Mouse (Mus musculus) midbrain, embryonic 10.5 days (tissue): ENCODE data around the gene Sirt3. TPM values are rescaled to one million over a fixed set of nuclear protein-coding genes. Genes with fewer than 3 reads are reported as not detected.

Experiments used
- DNase-seq: peaks from one replicate; pipeline ENCODE4 v3.0.0-alpha.2; 2017; ENCODE audit warnings: low spot score
- H3K27ac ChIP-seq: fragments of 300-500 bp; sonication (generic); replicated peaks from 2 replicates; pipeline ENCODE4 v1.5.1; 2016; ENCODE audit warnings: mild to moderate bottlenecking
- H3K27me3 ChIP-seq: fragments of 300-500 bp; sonication (generic); 2 replicates; pipeline ENCODE4 v1.6.1; 2016; ENCODE audit warnings: low read depth, mild to moderate bottlenecking; ENCODE audit not compliant: poor library complexity, severe bottlenecking
- H3K36me3 ChIP-seq: fragments of 300-500 bp; sonication (generic); 2 replicates; pipeline ENCODE4 v1.6.1; 2016; ENCODE audit warnings: mild to moderate bottlenecking, moderate library complexity
- H3K4me1 ChIP-seq: fragments of 300-500 bp; sonication (generic); 2 replicates; pipeline ENCODE4 v1.6.1; 2016
- H3K4me3 ChIP-seq: fragments of 300-500 bp; sonication (generic); 2 replicates; pipeline ENCODE4 v1.5.1; 2016; ENCODE audit warnings: mild to moderate bottlenecking, moderate library complexity
- H3K9me3 ChIP-seq: fragments of 300-500 bp; sonication (generic); replicated peaks from 2 replicates; pipeline ENCODE4 v1.6.1; 2016; ENCODE audit warnings: mild to moderate bottlenecking
- WGBS: fragments of 180-500 bp; shearing (Covaris S2); methylation state at CpG from one replicate; pipeline ENCODE4 v1.1.7; 2016; 5-methylcytosine and 5-hydroxymethylcytosine counted together
- polyA plus RNA-seq: library from polyadenylated mRNA; unstranded; fragments of >200 nt; fragmentation: Nextera tagmentation; extraction: Ambion mirVana; gene quantifications from 2 replicates; pipeline ENCODE4 v1.2.1, GENCODE M21; 2016

The Sirt3 gene
- polyA plus RNA-seq, 1 experiment from 2014 or later: 29.2 TPM

DNA sequence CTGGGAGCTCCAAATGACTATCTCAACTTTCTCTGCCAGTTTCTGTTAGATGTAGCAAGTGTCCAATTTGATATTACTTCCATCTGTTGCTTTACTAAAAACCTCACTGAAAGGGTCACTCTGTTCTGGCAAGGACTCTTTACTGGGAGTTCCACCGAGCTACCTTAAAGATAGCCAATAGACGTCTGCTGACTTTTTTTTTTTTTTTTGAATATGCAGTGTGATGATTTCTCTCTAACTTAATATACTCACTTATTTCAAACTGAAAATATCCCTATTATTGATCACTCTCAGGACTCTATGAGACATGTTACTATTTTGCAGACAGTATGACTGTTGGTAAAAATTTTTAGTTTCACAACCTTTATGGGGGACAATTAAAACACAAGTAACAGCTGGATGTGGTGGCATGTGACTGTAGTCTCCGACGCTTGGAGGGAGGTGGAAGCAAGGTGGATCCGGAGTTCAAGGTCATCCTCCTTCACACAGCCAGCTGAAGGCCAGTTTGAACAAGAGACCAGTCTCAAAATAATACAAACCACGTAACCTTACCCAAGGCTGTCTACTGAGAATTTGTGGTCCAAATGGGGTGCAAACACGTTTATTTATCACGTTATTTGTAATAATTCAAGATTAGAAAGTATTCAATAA lies 1.1 kb downstream of the Sirt3 start:
- 36% methylated on average over 8 of the region's 8 CpGs for WGBS
- Histone ChIP-seq H3K4me1 (peaks cover 23% of the 10 kb centered on the region), H3K9me3 (no peaks in the 10 kb centered on the region), H3K4me3 (peak overlapping the region; percentile 96), H3K36me3 (peaks cover 42% of the 10 kb centered on the region), H3K27ac (peak overlapping the region; percentile 87), H3K27me3 (no peaks in the 10 kb centered on the region)
- DNase-seq: no peak

GRCm38 (mm10) chr7:140880419-140880818 lies 1.7 kb downstream of the Sirt3 start:
- WGBS: 92% methylated on average over 3 of the region's 3 CpGs
- H3K4me3 ChIP-seq: no peak overlapping the region

GRCm38 (mm10) chr7:140879355-140879754 lies 2.8 kb downstream of the Sirt3 start:
- Histone ChIP-seq H3K27me3 (no peaks in the 10 kb centered on the region), H3K9me3 (no peaks in the 10 kb centered on the region), H3K4me1 (peaks cover 23% of the 10 kb centered on the region), H3K4me3 (no peak overlapping the region), H3K27ac (no peak overlapping the region), H3K36me3 (peaks cover 40% of the 10 kb centered on the region)
- WGBS: 90% methylated on average over 7 of the region's 7 CpGs
- DNase-seq: no peak

More at GRCm38 (mm10) chr7:140880419-140880818, 1.7 kb downstream of the Sirt3 start:
- no peak overlapping the region for H3K27ac ChIP-seq
- peaks cover 41% of the 10 kb centered on the region for H3K36me3 ChIP-seq
- peaks cover 23% of the 10 kb centered on the region for H3K4me1 ChIP-seq
- no peaks in the 10 kb centered on the region for H3K9me3 ChIP-seq
- H3K27me3 ChIP-seq: no peaks in the 10 kb centered on the region
- no peak for DNase-seq

DNA sequence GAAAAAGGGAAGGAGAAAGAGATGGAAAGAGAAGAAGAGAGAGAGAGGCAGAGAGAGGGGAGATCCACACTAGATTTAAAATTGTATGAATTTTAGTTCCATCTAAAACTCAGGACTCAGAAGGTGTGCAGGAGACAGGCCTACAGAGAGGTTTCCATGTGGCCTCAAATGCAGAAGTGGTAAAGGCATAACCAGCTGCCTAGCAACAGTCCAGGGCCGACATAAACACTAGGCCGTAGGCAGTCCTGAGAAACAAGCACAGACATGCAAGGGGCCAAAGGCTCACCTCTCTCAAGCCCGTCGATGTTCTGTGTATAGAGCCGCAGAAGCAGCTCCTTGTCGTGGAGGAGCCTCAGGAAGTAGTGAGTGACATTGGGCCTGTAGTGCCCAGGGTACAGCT lies 4.7 kb downstream of the Sirt3 start:
- Histone ChIP-seq H3K27me3 (no peaks in the 10 kb centered on the region), H3K36me3 (peaks cover 40% of the 10 kb centered on the region), H3K4me3 (no peak overlapping the region), H3K27ac (no peak overlapping the region), H3K9me3 (no peaks in the 10 kb centered on the region), H3K4me1 (peaks cover 12% of the 10 kb centered on the region)
- no peak for DNase-seq
- 86% methylated on average over 6 of the region's 6 CpGs for WGBS

- no peak for DNase-seq
- Histone ChIP-seq H3K4me1 (no peaks in the 10 kb centered on the region), H3K27me3 (no peaks in the 10 kb centered on the region), H3K4me3 (no peak overlapping the region), H3K27ac (no peak overlapping the region), H3K9me3 (no peaks in the 10 kb centered on the region), H3K36me3 (peaks cover 42% of the 10 kb centered on the region)
- 93% methylated on average over 4 of the region's 4 CpGs for WGBS
These were observed 7.9 kb downstream of the Sirt3 start for GRCm38 (mm10) chr7:140874224-140874623.

- H3K4me1 ChIP-seq: no peaks in the 10 kb centered on the region
- H3K27ac ChIP-seq: no peak overlapping the region
- no peaks in the 10 kb centered on the region for H3K27me3 ChIP-seq
- H3K4me3 ChIP-seq: no peak overlapping the region
- peaks cover 84% of the 10 kb centered on the region for H3K36me3 ChIP-seq
- H3K9me3 ChIP-seq: no peaks in the 10 kb centered on the region
- WGBS: 92% methylated on average over 12 of the region's 12 CpGs
- no peak for DNase-seq
These were observed 17.3 kb downstream of the Sirt3 start for GRCm38 (mm10) chr7:140864761-140865160.

DNA sequence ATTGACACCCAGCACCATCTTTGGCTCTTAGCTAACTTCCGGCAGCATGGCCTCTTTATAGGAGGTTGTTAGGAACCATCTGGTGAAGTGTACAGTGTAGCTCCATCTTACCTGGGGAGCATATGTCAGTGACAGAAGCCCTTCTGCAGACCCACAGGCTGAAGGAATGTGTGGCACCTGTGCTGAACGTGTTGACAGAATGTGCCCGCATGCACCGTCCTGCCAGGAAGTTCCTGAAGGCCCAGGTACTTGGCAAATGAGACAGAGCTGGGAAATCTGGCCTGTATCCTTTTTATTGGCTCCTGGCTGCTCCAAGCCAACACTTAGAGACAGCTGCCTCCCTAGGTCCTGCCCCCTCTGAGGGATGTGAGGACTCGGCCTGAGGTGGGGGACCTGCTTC lies 21.4 kb downstream of the Sirt3 start:
- 95% methylated on average over 5 of the region's 5 CpGs for WGBS
- no peak overlapping the region for H3K4me3 ChIP-seq

DNA sequence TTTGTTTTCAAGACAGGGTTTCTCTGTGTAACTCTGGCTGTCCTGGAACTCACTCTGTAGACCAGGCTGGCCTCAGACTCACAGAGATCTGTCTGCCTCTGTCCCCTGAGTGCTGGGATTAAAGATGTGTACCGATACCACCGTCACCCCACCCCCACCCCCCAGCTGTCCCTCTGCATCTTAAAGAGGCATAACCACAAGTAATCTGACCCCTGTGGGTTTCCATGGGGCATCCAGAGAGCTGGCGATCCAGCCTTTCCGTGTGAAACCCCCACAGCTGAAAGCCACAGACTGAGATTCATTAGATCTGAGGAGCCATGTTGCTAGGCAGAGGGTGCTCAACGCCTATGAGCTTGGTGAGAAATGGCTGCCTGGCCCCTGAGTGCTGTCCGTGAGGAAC lies 22.1 kb downstream of the Sirt3 start:
- H3K36me3 ChIP-seq: peaks cover 69% of the 10 kb centered on the region
- WGBS: 89% methylated on average over 6 of the region's 6 CpGs

More for the DNA sequence above, 21.4 kb downstream of the Sirt3 start:
- Histone ChIP-seq H3K27ac (no peak overlapping the region), H3K27me3 (no peaks in the 10 kb centered on the region), H3K9me3 (no peaks in the 10 kb centered on the region), H3K4me1 (peaks cover 24% of the 10 kb centered on the region), H3K36me3 (peaks cover 73% of the 10 kb centered on the region)
- no peak for DNase-seq

GRCm38 (mm10) chr7:140858746-140859145 lies 23.4 kb downstream of the Sirt3 start:
- Histone ChIP-seq H3K9me3 (no peaks in the 10 kb centered on the region), H3K4me3 (peak overlapping the region; percentile 90), H3K27ac (peak overlapping the region; percentile 90; the same call in 1 of the 2 replicates), H3K27me3 (no peaks in the 10 kb centered on the region), H3K4me1 (peaks cover 37% of the 10 kb centered on the region), H3K36me3 (peaks cover 69% of the 10 kb centered on the region)
- WGBS: 94% methylated on average over 8 of the region's 8 CpGs
- DNase-seq: no peak

More for the DNA sequence above, 22.1 kb downstream of the Sirt3 start:
- Histone ChIP-seq H3K27ac (no peak overlapping the region), H3K27me3 (no peaks in the 10 kb centered on the region), H3K9me3 (no peaks in the 10 kb centered on the region), H3K4me3 (no peak overlapping the region), H3K4me1 (peaks cover 32% of the 10 kb centered on the region)
- DNase-seq: no peak

GRCm38 (mm10) chr7:140857550-140858505 lies 24.3 kb downstream of the Sirt3 start, which contains the start of gene Bet1l:
Gene Bet1l, minus strand, starts transcription at chr7:140857577.
- Histone ChIP-seq H3K27me3 (no peaks in the 10 kb centered on the region), H3K4me1 (peaks cover 37% of the 10 kb centered on the region), H3K9me3 (no peaks in the 10 kb centered on the region), H3K27ac (peak within 1 kb of the TSS; percentile 90), H3K36me3 (peaks cover 69% of the 10 kb centered on the region), H3K4me3 (peak within 1 kb of the TSS; percentile 90)
- no peak for DNase-seq
- 43% methylated on average over 40 of the region's 40 CpGs for WGBS

DNA sequence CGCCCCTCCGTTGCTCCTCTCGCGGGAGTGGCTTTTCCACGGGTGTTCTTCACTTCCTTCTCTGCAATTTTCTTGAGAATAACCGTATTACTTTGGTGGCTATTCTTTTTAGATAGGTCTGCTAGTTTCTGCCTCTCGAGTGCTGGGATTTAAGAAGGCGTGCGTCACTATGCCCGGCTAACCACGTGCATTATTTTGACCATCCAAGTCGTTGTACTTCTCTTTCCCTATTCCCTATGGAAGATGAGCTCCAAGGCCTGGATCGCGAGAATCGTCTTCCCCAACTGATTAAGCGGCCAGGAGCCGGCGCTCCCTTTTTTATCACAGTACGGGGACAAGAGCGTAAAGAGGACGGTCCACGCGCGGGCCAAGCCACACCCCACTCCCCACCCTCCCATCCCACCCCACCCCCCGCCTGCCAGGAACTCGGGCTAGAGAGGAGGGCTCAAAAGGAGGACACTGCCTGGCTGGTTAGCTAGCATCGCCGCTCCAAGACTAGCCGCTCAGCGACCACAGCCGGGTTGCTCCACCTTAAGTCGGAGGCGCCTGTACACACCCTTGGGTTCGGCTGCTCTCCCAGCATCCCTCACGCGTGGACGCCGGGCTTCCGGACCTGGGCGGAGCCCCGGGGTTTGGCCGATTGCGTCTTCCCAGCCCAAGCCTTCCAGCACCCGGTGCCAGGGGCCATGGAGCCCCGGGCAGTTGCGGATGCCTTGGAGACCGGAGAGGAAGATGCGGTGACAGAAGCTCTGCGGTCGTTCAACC lies 25.1 kb downstream of the Sirt3 start, which contains the start of gene Ric8a:
Gene Ric8a, plus strand, starts transcription at position 173 of the 765 bp plus-strand sequence.
- Histone ChIP-seq H3K9me3 (no peaks in the 10 kb centered on the region), H3K4me3 (peak within 1 kb of the TSS; percentile 90), H3K27me3 (no peaks in the 10 kb centered on the region), H3K36me3 (peaks cover 69% of the 10 kb centered on the region), H3K27ac (peak within 1 kb of the TSS; percentile 90), H3K4me1 (peaks cover 37% of the 10 kb centered on the region)
- under 1% methylated on average over 50 of the region's 50 CpGs for WGBS
- DNase-seq: peak; percentile 82
